Mouse (Mus musculus) erythroblast, embryonic 14.5 days (primary cell): ENCODE measurements around the gene Uqcrq. TPM values are rescaled to one million over a fixed set of nuclear protein-coding genes. Genes with fewer than 3 reads are reported as not detected.
"Not testable (repeated sequence)": the region's sequence is repeated elsewhere in the genome, so short reads cannot be mapped to it uniquely, and the experiment has no call there.

Source experiments
- H3K27me3 ChIP-seq: 2 replicates; pipeline ENCODE4 v1.6.1; 2012; ENCODE audit warnings: inconsistent platforms; ENCODE audit not compliant: control insufficient read depth
- H3K36me3 ChIP-seq: 2 replicates; pipeline ENCODE4 v1.6.1; 2012; ENCODE audit warnings: mild to moderate bottlenecking, inconsistent platforms; ENCODE audit not compliant: control insufficient read depth
- H3K4me1 ChIP-seq: 2 replicates; pipeline ENCODE4 v1.6.1; 2012; ENCODE audit warnings: inconsistent platforms; ENCODE audit not compliant: control insufficient read depth
- H3K4me3 ChIP-seq: replicated peaks from 2 replicates; pipeline ENCODE3; 2012; ENCODE audit warnings: moderate library complexity, mild to moderate bottlenecking, inconsistent platforms
- H3K9me3 ChIP-seq: 2 replicates; pipeline ENCODE4 v1.6.1; 2012; ENCODE audit warnings: low read length, inconsistent platforms, mixed read lengths; ENCODE audit not compliant: control insufficient read depth
- GATA1 ChIP-seq: IDR thresholded peaks from 2 replicates; pipeline ENCODE4 v1.6.1; 2012; ENCODE audit warnings: low read length, inconsistent platforms, mixed read lengths
- TAL1 ChIP-seq: IDR thresholded peaks from 3 replicates; pipeline ENCODE4 v1.6.1; 2012; ENCODE audit warnings: low read length, inconsistent platforms, mixed read lengths
- polyA plus RNA-seq: library from polyadenylated mRNA; stranded (reverse); fragments of >175 nt; gene quantifications from 2 replicates; pipeline ENCODE4 v1.2.3, GENCODE M21; 2012

Gene Uqcrq
- polyA plus RNA-seq, 1 experiment, result 27.5 TPM

DNA sequence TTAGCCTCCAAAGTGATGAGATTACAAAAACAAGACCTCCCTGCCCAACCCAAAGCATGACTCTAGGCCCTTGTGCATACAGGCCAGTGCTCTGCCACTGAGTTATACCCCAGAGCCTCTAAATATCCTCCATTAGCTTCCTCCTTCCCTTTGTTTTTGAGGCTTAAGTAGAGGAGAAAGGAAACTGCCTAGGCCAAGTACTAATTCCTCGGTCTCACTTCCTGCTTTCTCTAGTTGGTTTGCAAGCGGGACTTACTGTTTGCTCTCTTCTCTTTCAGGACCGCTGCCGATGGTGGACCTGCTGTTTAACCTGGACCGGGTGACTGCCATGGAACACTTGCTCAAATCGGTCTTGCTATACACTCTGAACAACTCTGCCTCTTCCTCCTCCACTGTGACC, 5.7 kb upstream of the Uqcrq start:
- Histone ChIP-seq H3K27me3 (no peaks in the 10 kb centered on the region), H3K4me1 (peaks cover 34% of the 10 kb centered on the region), H3K36me3 (no peaks in the 10 kb centered on the region), H3K4me3 (no peak overlapping the region), H3K9me3 (no peaks in the 10 kb centered on the region)
- TF ChIP-seq GATA1, result no peak
- no peak for TF ChIP-seq TAL1

DNA sequence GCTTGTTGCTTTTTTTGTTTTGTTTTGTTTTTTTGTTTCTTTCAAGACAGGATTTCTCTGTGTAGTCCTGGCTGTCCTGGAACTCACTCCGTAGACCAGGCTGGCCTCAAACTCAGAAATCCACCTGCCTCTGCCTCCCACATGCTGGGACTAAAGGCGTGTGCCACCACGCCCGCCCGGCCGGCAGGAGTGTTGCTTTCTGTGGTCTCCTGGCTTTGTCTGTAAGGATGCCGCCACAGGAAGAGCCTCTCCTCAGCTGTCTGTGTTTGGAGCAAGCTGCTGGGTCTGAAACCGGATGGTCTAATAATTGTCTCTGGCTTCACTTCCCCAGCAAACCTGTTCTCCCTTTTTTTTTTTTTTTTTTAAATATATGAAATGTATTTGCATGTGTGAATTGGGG, 4.9 kb upstream of the Uqcrq start:
- Histone ChIP-seq H3K4me1 (peaks cover 37% of the 10 kb centered on the region), H3K9me3 (no peaks in the 10 kb centered on the region), H3K27me3 (no peaks in the 10 kb centered on the region), H3K36me3 (no peaks in the 10 kb centered on the region), H3K4me3 (no peak overlapping the region)
- TF ChIP-seq GATA1, result no peak
- TF ChIP-seq TAL1, result no peak

DNA sequence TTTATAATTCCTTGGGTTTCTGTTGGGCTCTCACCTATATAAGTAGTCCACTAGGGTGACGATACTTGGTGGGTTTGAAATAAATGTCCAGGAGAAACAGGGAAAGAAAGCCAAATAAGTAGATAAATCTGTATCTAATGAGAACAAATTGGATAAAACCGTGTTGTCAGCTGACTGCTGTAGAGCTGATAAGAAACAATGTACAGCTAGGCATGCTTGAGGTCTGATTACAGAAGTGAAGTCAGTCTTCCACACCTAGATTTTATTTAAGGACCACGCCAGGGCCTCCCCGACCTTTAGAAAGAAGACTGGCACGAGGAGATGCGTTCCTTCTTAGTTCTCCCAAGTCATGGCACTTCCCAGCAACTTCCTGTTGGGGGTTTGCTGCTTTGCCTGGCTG, 2.4 kb upstream of the Uqcrq start:
- TF ChIP-seq GATA1, result no peak; the same call in 1 of the 2 replicates
- peaks cover 15% of the 10 kb centered on the region for H3K36me3 ChIP-seq
- peaks cover 55% of the 10 kb centered on the region for H3K4me1 ChIP-seq
- H3K4me3 ChIP-seq, result no peak overlapping the region
- no peaks in the 10 kb centered on the region for H3K27me3 ChIP-seq
- H3K9me3 ChIP-seq, result no peaks in the 10 kb centered on the region

DNA sequence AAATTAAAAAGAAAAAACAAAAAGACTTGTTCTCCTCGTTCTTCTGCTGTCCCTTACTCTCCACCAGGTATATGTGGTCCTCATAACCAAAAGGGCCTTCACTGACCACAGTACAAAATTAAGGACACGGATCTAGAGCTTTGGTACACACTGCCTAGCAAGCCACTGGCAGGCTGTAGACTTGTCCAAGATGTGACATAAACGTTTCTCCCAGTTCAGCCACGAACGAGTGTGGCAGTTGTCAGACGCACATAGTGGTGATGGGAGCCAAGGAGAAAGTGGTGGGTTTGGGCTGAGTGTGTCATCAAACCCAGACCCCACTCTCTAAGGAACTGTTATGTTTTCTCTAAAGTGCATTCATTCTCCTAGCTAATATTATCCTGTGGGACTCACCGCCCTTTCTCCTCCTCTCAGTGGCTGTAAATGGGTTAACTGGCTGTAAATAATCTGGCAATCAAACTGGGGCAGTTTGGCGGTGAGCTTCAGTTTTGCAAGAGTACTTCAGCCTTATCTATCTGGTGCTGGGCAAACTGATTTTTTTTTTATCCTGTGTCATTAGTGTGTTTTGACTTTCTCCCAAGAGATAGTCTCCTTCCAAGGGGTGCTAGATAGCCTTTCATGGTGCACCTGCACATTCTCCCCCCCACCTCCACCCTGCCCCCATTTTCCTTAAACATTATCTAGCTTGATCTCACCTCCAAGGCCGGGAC, 871 bp upstream of the Uqcrq start:
- TF ChIP-seq TAL1 (no peak), GATA1 (peak; percentile 31; the same call in 1 of the 2 replicates)
- H3K36me3 ChIP-seq, result peaks cover 27% of the 10 kb centered on the region
- peaks cover 55% of the 10 kb centered on the region for H3K4me1 ChIP-seq
- peak overlapping the region; percentile 99 for H3K4me3 ChIP-seq
- no peaks in the 10 kb centered on the region for H3K27me3 ChIP-seq
- H3K9me3 ChIP-seq, result no peaks in the 10 kb centered on the region

DNA sequence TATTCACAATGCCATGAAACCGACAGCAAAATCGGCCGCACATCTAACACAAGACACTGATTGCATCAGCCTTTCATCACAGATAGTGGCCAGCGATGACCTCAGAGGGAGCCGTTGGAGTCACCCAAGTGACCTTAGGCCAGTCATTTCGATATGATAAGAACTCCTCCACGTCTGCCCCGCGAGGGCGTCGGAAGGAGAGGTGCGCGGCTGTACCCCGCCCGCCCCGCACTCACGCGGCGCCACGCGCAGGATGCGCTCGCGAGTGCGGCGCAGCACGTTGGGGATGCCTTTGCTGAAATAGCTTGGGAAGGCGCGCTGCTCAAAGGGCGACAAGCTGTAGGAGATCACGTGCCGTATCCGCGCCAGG, 346 bp downstream of the Uqcrq start:
- peaks cover 51% of the 10 kb centered on the region for H3K4me1 ChIP-seq
- H3K27me3 ChIP-seq, result no peaks in the 10 kb centered on the region
- peaks cover 34% of the 10 kb centered on the region for H3K36me3 ChIP-seq
- TF ChIP-seq GATA1 (0 out of 2 replicates have a peak, but pooled peaks have one; percentile 4), TAL1 (no peak)
- H3K4me3 ChIP-seq, result peak overlapping the region; percentile 99
- no peaks in the 10 kb centered on the region for H3K9me3 ChIP-seq

DNA sequence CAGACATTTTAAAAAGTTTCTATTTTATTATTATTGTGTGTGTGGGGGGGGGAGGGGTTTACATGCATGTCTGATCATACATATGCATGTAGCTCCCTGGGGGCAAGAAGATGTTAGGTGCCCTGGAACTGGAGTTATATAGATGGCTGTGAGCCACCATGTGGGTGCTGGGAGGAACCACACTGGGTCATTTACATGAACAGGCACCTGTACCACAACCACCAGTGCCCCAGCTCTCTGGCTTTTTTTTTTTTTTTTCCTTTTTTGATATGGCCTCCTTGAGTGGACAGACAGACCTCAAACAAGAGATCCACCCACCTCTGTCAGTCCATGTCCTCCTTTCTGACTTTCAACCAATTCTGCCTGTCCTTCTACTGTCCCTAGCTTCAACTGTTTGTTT, 1.4 kb downstream of the Uqcrq start:
- Histone ChIP-seq H3K36me3 (peaks cover 39% of the 10 kb centered on the region), H3K4me1 (peaks cover 47% of the 10 kb centered on the region), H3K4me3 (peak overlapping the region; percentile 99), H3K9me3 (no peaks in the 10 kb centered on the region), H3K27me3 (no peaks in the 10 kb centered on the region)
- TF ChIP-seq GATA1, result no peak
- no peak for TF ChIP-seq TAL1

DNA sequence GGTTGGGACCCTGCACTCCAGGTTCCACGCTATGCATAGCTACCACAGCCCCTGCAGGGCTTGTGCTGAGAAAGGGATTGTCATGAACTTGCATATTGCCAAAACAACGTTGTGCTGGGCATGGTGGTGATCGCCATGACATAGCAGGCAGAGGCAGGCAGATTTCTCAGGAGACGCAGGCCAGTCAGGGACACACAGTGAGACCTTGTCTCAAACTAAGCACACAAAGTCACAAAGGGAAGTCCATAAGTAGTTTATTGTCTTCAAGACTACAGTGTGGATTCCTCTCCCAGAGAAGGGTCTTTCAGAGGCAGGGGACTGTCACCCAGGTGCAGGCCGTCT, 1.9 kb downstream of the Uqcrq start:
- Histone ChIP-seq H3K27me3 (no peaks in the 10 kb centered on the region), H3K4me1 (peaks cover 45% of the 10 kb centered on the region), H3K9me3 (no peaks in the 10 kb centered on the region), H3K4me3 (no peak overlapping the region), H3K36me3 (peaks cover 39% of the 10 kb centered on the region)
- TF ChIP-seq TAL1 (no peak), GATA1 (no peak)

DNA sequence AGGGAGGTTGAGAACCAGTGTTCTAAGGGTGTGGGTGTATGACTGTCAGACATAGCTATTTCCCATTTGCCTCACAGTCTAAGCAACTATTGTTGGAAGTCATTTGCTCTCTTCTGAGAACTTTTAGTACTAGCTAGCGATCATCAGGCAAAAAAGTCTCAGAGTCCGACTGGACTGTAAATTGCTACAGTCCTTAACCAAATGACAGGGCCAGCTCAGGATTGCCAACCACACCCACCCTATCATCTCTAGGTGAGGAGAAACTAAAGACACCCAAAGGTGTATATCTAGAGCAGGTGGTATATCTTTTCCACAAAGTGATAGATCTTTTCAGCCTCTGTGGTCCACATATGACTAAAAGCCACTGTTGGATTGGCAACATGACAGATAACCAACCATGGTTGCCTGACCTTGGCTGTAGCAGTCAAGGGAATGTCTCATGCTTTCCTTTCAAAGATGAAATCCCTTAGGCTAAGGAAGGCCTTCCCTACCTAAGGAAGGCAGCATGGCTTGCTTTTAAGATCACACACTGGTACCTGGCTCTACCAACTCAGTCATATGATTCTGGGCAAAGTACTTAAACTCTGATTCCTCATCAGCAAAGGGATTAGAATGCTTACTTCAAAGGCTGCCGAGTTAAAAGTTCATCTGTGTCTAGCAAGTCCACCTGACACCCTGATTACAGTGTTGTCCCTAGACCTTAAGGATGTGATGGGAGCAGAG, 2.5 kb downstream of the Uqcrq start:
- Histone ChIP-seq H3K4me3 (no peak overlapping the region), H3K27me3 (no peaks in the 10 kb centered on the region), H3K9me3 (no peaks in the 10 kb centered on the region), H3K4me1 (peaks cover 40% of the 10 kb centered on the region), H3K36me3 (peaks cover 39% of the 10 kb centered on the region)
- no peak for TF ChIP-seq GATA1
- TF ChIP-seq TAL1, result no peak

DNA sequence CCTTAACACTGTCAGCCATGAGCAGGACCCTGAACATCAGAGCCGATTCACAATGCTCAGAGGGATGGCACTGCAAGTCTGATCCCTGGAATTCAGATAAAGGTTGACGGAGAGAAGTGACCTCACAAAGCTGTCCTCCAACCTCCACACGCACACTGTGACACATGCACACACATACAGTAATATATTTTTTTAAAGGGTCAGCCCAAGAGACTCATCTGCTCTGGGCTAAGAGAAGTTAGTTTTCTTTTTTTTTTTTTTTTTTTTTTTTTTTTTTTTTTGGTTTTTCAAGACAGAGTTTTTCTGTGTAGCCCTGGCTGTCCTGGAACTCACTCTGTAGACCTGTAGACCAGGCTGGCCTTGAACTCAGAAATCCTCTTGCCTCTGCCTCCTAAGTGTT, 3.7 kb downstream of the Uqcrq start:
- H3K27me3 ChIP-seq, H3K9me3 ChIP-seq, H3K4me3 ChIP-seq: not testable (repeated sequence)
- H3K4me1 ChIP-seq, result peaks cover 28% of the 10 kb centered on the region
- H3K36me3 ChIP-seq, result peaks cover 43% of the 10 kb centered on the region
